Mouse (Mus musculus) MEL (cell line): ENCODE results near the gene Fam83d. TPM values are rescaled to one million over a fixed set of nuclear protein-coding genes. Genes with fewer than 3 reads are reported as not detected.

Experiments used
- DNase-seq: peaks from one replicate; pipeline ENCODE4 v3.0.0; 2011; ENCODE audit warnings: low read depth, low spot score
- H3K27ac ChIP-seq: 2 replicates; pipeline ENCODE4 v1.5.1; 2012; ENCODE audit warnings: low read depth, mild to moderate bottlenecking, control low read depth, low read length, moderate library complexity; ENCODE audit not compliant: control insufficient read depth
- H3K27me3 ChIP-seq, 2 experiments: fragments of 150-350 bp in 1 of 2; sonication (generic) in 1 of 2; 2 replicates each; pipeline ENCODE4 v1.6.1; 2012; ENCODE audit warnings: low read length in 2 of 2, mild to moderate bottlenecking in 2 of 2, improper control_type of control experiment in 1 of 2, moderate library complexity in 1 of 2; ENCODE audit not compliant: insufficient read depth in 2 of 2, control insufficient read depth in 1 of 2
- H3K36me3 ChIP-seq, 2 experiments: 2 replicates each; pipeline ENCODE4 v1.6.1; 2012 to 2014; ENCODE audit warnings: low read length in 2 of 2, improper control_type of control experiment in 1 of 2, inconsistent platforms in 1 of 2, mild to moderate bottlenecking in 1 of 2; ENCODE audit not compliant: insufficient read depth in 2 of 2, control insufficient read depth in 1 of 2
- H3K4me1 ChIP-seq, 2 experiments: fragments of 150-350 bp in 1 of 2; sonication (generic) in 1 of 2; 2 replicates each; pipeline ENCODE4 v1.6.1; 2012; ENCODE audit warnings: low read length in 2 of 2, improper control_type of control experiment in 1 of 2, mild to moderate bottlenecking in 1 of 2; ENCODE audit not compliant: insufficient read depth in 2 of 2, control insufficient read depth in 1 of 2
- H3K4me3 ChIP-seq, 2 experiments: fragments of 150-350 bp in 1 of 2; sonication (generic) in 1 of 2; 2 replicates each; pipeline ENCODE4 v1.5.1; 2012; ENCODE audit warnings: low read depth in 2 of 2, low read length in 2 of 2, mild to moderate bottlenecking in 2 of 2, moderate library complexity in 2 of 2, control low read depth in 1 of 2, improper control_type of control experiment in 1 of 2; ENCODE audit not compliant: control insufficient read depth in 1 of 2, insufficient read depth in 1 of 2
- H3K79me2 ChIP-seq: 2 replicates; pipeline ENCODE4 v1.6.1; 2012; ENCODE audit warnings: mild to moderate bottlenecking, low read length, moderate library complexity; ENCODE audit not compliant: control insufficient read depth, poor library complexity, insufficient read depth
- H3K9ac ChIP-seq: 2 replicates; pipeline ENCODE4 v1.6.1; 2012; ENCODE audit warnings: low read depth, mild to moderate bottlenecking, control low read depth, low read length, moderate library complexity; ENCODE audit not compliant: control insufficient read depth, poor library complexity, severe bottlenecking
- H3K9me3 ChIP-seq: fragments of 150-350 bp; sonication (generic); replicated peaks from 2 replicates; pipeline ENCODE4 v1.6.1; 2012; ENCODE audit warnings: mild to moderate bottlenecking, low read length, improper control_type of control experiment, moderate library complexity; ENCODE audit not compliant: insufficient read depth
- BHLHE40 ChIP-seq: IDR thresholded peaks from 2 replicates; pipeline ENCODE4 v1.6.1; 2012; ENCODE audit warnings: low read depth, mild to moderate bottlenecking, inconsistent platforms, low read length, improper control_type of control experiment, borderline replicate concordance
- CHD2 ChIP-seq: IDR thresholded peaks from 2 replicates; pipeline ENCODE4 v1.6.1; 2011; ENCODE audit warnings: low read length, improper control_type of control experiment
- ETS1 ChIP-seq: IDR thresholded peaks from 2 replicates; pipeline ENCODE4 v1.6.1; 2012; ENCODE audit warnings: low read depth, mild to moderate bottlenecking, inconsistent platforms, low read length, improper control_type of control experiment, moderate library complexity
- GABPA ChIP-seq: IDR thresholded peaks from 2 replicates; pipeline ENCODE4 v1.6.1; 2012; ENCODE audit warnings: low read depth, mild to moderate bottlenecking, inconsistent platforms, low read length, improper control_type of control experiment, moderate library complexity
- MAFK ChIP-seq: IDR thresholded peaks from 2 replicates; pipeline ENCODE4 v1.6.1; 2011; ENCODE audit warnings: low read depth, mild to moderate bottlenecking, low read length, improper control_type of control experiment, borderline replicate concordance
- MAX ChIP-seq: IDR thresholded peaks from 2 replicates; pipeline ENCODE4 v1.6.1; 2011; ENCODE audit warnings: low read length, improper control_type of control experiment
- MXI1 ChIP-seq: IDR thresholded peaks from 2 replicates; pipeline ENCODE4 v1.6.1; 2011; ENCODE audit warnings: mild to moderate bottlenecking, low read depth, low read length, improper control_type of control experiment
- MYC ChIP-seq: IDR thresholded peaks from 2 replicates; pipeline ENCODE4 v1.6.1; 2011; ENCODE audit warnings: low read depth, mild to moderate bottlenecking, low read length, improper control_type of control experiment, moderate library complexity
- NRF1 ChIP-seq: IDR thresholded peaks from 2 replicates; pipeline ENCODE4 v1.6.1; 2014; ENCODE audit warnings: low read depth, mild to moderate bottlenecking, inconsistent platforms, low read length, improper control_type of control experiment, moderate library complexity; ENCODE audit not compliant: poor library complexity, insufficient read depth, severe bottlenecking
- POLR2AphosphoS2 ChIP-seq: IDR thresholded peaks from 2 replicates; pipeline ENCODE4 v1.6.1; 2011; ENCODE audit warnings: low read length, improper control_type of control experiment
- POLR2AphosphoS5 ChIP-seq: IDR thresholded peaks from 2 replicates; pipeline ENCODE4 v1.6.1; 2012; ENCODE audit warnings: low read depth, borderline replicate concordance, mild to moderate bottlenecking, inconsistent platforms, low read length, moderate library complexity, mixed read lengths
- RAD21 ChIP-seq: IDR thresholded peaks from 2 replicates; pipeline ENCODE4 v1.6.1; 2011; ENCODE audit warnings: mild to moderate bottlenecking, low read depth, low read length, improper control_type of control experiment
- TCF12 ChIP-seq: IDR thresholded peaks from 2 replicates; pipeline ENCODE4 v1.6.1; 2014; ENCODE audit warnings: low read depth, mild to moderate bottlenecking, inconsistent platforms, low read length, improper control_type of control experiment, moderate library complexity
- USF2 ChIP-seq, 2 experiments: IDR thresholded peaks; 2 replicates each; pipeline ENCODE4 v1.6.1; 2011 to 2012; ENCODE audit warnings: improper control_type of control experiment in 2 of 2, low read length in 2 of 2, borderline replicate concordance in 1 of 2, inconsistent platforms in 1 of 2, low read depth in 1 of 2, mild to moderate bottlenecking in 1 of 2; ENCODE audit not compliant: insufficient read depth in 1 of 2
- polyA plus RNA-seq, 2 experiments: library from polyadenylated mRNA; stranded (reverse) in 1 of 2; unstranded in 1 of 2; fragments of >175 nt in 1 of 2; fragments of >200 nt in 1 of 2; gene quantifications; 2 replicates each; pipeline versions ENCODE4 v1.2.1 to v1.2.4; 2012; ENCODE audit warnings: low replicate concordance in 2 of 2, low read depth in 1 of 2; ENCODE audit not compliant: insufficient read length in 2 of 2, insufficient read depth in 1 of 2, missing spikeins in 1 of 2
- total RNA-seq: library from RNA; depleted of rRNA; stranded (reverse); fragments of 300-350 nt; gene quantifications from 2 replicates; pipeline ENCODE4 v1.2.3, GENCODE M21; 2012

Gene Fam83d
- total and polyA plus RNA-seq, 3 experiments, result 2.6 to 5.2 TPM; not detected in 1

- Histone ChIP-seq H3K79me2 (no peaks in the 10 kb centered on the region), H3K9me3 (no peaks in the 10 kb centered on the region), H3K27me3 (no peaks in the 10 kb centered on the region), H3K27ac (no peak overlapping the region), H3K9ac (no peak overlapping the region), H3K4me3 (no peak overlapping the region), H3K4me1 (peaks cover 0 to 4% of the 10 kb centered on the region in 2 experiments; a peak in 1 of 4 replicates), H3K36me3 (no peaks in the 10 kb centered on the region)
- DNase-seq, result no peak
- no peak for TF ChIP-seq USF2 (IDR thresholded peaks at IDR 0.05; ENCODE audit: borderline replicate concordance in 1 of 2, insufficient read depth in 1 of 2, low read depth in 1 of 2, low read length in 2 of 2)
- TF ChIP-seq POLR2AphosphoS5, result no peak
- TF ChIP-seq CHD2, result no peak
- TF ChIP-seq TCF12, result no peak
Measured at GRCm38 (mm10) chr2:158732521-158732920, 35.4 kb upstream of the Fam83d start.

GRCm38 (mm10) chr2:158733136-158733535 lies 34.8 kb upstream of the Fam83d start:
- Histone ChIP-seq H3K9ac (no peak overlapping the region), H3K27me3 (no peaks in the 10 kb centered on the region), H3K4me3 (no peak overlapping the region), H3K36me3 (no peaks in the 10 kb centered on the region), H3K27ac (no peak overlapping the region), H3K79me2 (no peaks in the 10 kb centered on the region), H3K9me3 (no peaks in the 10 kb centered on the region), H3K4me1 (peaks cover 0 to 4% of the 10 kb centered on the region in 2 experiments; a peak in 1 of 4 replicates)
- TF ChIP-seq MAFK (no peak), USF2 (IDR thresholded peaks at IDR 0.05; ENCODE audit: borderline replicate concordance in 1 of 2, insufficient read depth in 1 of 2, low read depth in 1 of 2, low read length in 2 of 2) (no peak), MXI1 (no peak), MYC (no peak), MAX (no peak), BHLHE40 (no peak)
- no peak for DNase-seq

- Histone ChIP-seq H3K9me3 (no peaks in the 10 kb centered on the region), H3K4me1 (peaks cover 0 to 4% of the 10 kb centered on the region in 2 experiments; a peak in 1 of 4 replicates), H3K4me3 (no peak overlapping the region), H3K36me3 (no peaks in the 10 kb centered on the region), H3K27me3 (no peaks in the 10 kb centered on the region), H3K27ac (no peak overlapping the region), H3K9ac (no peak overlapping the region), H3K79me2 (no peaks in the 10 kb centered on the region)
- TF ChIP-seq MAX (no peak), ETS1 (no peak), RAD21 (no peak), MXI1 (no peak), GABPA (no peak), BHLHE40 (no peak), POLR2AphosphoS2 (no peak), CHD2 (no peak), NRF1 (no peak)
- no peak for DNase-seq
Measured at GRCm38 (mm10) chr2:158733914-158734313, 34.0 kb upstream of the Fam83d start.
